Mouse (Mus musculus) intestine, embryonic 14.5 days (tissue): Measurements from ENCODE around the gene Gm10974. TPM values are rescaled to one million over a fixed set of nuclear protein-coding genes. Genes with fewer than 3 reads are reported as not detected.

Experiments
- ATAC-seq: fragments of 200-750 bp; cut with Nextera tagmentation; replicated peaks from 2 replicates; pipeline ENCODE4 v1.8.0; 2017; ENCODE audit warnings: low read depth, moderate number of reproducible peaks, moderate TSS enrichment, moderate library complexity; ENCODE audit not compliant: low FRiP score, low TSS enrichment
- DNase-seq: peaks from one replicate; pipeline ENCODE4 v3.0.0-alpha.2; 2018; ENCODE audit warnings: low spot score
- H3K27ac ChIP-seq: fragments of 300-500 bp; sonication (generic); 2 replicates; pipeline ENCODE4 v1.5.1; 2014; ENCODE audit warnings: low read depth, mild to moderate bottlenecking, control low read depth
- H3K27me3 ChIP-seq: fragments of 300-500 bp; sonication (generic); replicated peaks from 2 replicates; pipeline ENCODE4 v1.6.1; 2014; ENCODE audit warnings: low read length, control low read depth; ENCODE audit not compliant: control insufficient read depth, insufficient read depth
- H3K36me3 ChIP-seq: fragments of 300-500 bp; sonication (generic); 2 replicates; pipeline ENCODE4 v1.6.1; 2014; ENCODE audit warnings: low read length, control low read depth; ENCODE audit not compliant: control insufficient read depth, insufficient read depth
- H3K4me1 ChIP-seq: fragments of 300-500 bp; sonication (generic); replicated peaks from 2 replicates; pipeline ENCODE4 v1.6.1; 2014; ENCODE audit warnings: low read length, control low read depth, mixed read lengths; ENCODE audit not compliant: control insufficient read depth, insufficient read depth
- H3K4me2 ChIP-seq: fragments of 300-500 bp; sonication (generic); 2 replicates; pipeline ENCODE4 v1.6.1; 2014; ENCODE audit warnings: low read length
- H3K4me3 ChIP-seq: fragments of 300-500 bp; sonication (generic); 2 replicates; pipeline ENCODE4 v1.5.1; 2014; ENCODE audit warnings: low read depth, low read length, control low read depth, mixed read lengths
- H3K9ac ChIP-seq: fragments of 300-500 bp; sonication (generic); 2 replicates; pipeline ENCODE4 v1.6.1; 2014; ENCODE audit warnings: mild to moderate bottlenecking, low read length
- H3K9me3 ChIP-seq: fragments of 300-500 bp; sonication (generic); 2 replicates; pipeline ENCODE4 v1.6.1; 2016; ENCODE audit warnings: low read length, control low read depth; ENCODE audit not compliant: control insufficient read depth
- WGBS: fragments of 180-500 bp; shearing (Covaris S2); extraction: QIAGEN DNeasy Blood & Tissue Kit; methylation state at CpG from one replicate; pipeline ENCODE4 v1.1.7; 2014; 5-methylcytosine and 5-hydroxymethylcytosine counted together
- polyA plus RNA-seq: library from polyadenylated mRNA; unstranded; fragments of >200 nt; fragmentation: Nextera tagmentation; extraction: Ambion mirVana; gene quantifications from 2 replicates; pipeline ENCODE4 v1.2.1, GENCODE M21; 2014

Gene Gm10974
- polyA plus RNA-seq, 1 experiment from 2014 or later, result not detected

- H3K27ac ChIP-seq, result no peak overlapping the region
- DNase-seq, result no peak
- 0 out of 2 replicates have a peak, but pooled peaks cover 4% of the 10 kb centered on the region for H3K4me1 ChIP-seq
- no peaks in the 10 kb centered on the region for H3K27me3 ChIP-seq
- no peak overlapping the region for H3K4me2 ChIP-seq
- H3K36me3 ChIP-seq, result no peaks in the 10 kb centered on the region
- no peak overlapping the region for H3K9ac ChIP-seq
- no peaks in the 10 kb centered on the region for H3K9me3 ChIP-seq
- WGBS, result 84% methylated on average over 10 of the region's 10 CpGs
- no peak for ATAC-seq
- no peak overlapping the region for H3K4me3 ChIP-seq
Measured at GRCm38 (mm10) chr7:66348588-66348987, 17.1 kb upstream of the Gm10974 start.

GRCm38 (mm10) chr7:66349670-66350069, 16.0 kb upstream of the Gm10974 start:
- H3K36me3 ChIP-seq, result no peaks in the 10 kb centered on the region
- DNase-seq (no peak), ATAC-seq (no peak)

GRCm38 (mm10) chr7:66351074-66351473, 14.6 kb upstream of the Gm10974 start:
- ATAC-seq (no peak), DNase-seq (no peak)
- Histone ChIP-seq H3K27ac (no peak overlapping the region), H3K9me3 (no peaks in the 10 kb centered on the region), H3K36me3 (no peaks in the 10 kb centered on the region), H3K27me3 (no peaks in the 10 kb centered on the region), H3K4me3 (no peak overlapping the region), H3K4me2 (no peak overlapping the region), H3K9ac (no peak overlapping the region), H3K4me1 (0 out of 2 replicates have a peak, but pooled peaks cover 4% of the 10 kb centered on the region)
- 77% methylated on average over 4 of the region's 4 CpGs for WGBS

More at GRCm38 (mm10) chr7:66349670-66350069, 16.0 kb upstream of the Gm10974 start:
- no peak overlapping the region for H3K4me2 ChIP-seq
- 43% methylated on average over 11 of the region's 11 CpGs for WGBS
- H3K4me3 ChIP-seq, result no peak overlapping the region
- no peaks in the 10 kb centered on the region for H3K9me3 ChIP-seq
- H3K4me1 ChIP-seq, result 0 out of 2 replicates have a peak, but pooled peaks cover 4% of the 10 kb centered on the region
- no peaks in the 10 kb centered on the region for H3K27me3 ChIP-seq
- H3K9ac ChIP-seq, result no peak overlapping the region
- H3K27ac ChIP-seq, result no peak overlapping the region

GRCm38 (mm10) chr7:66354911-66355310, 10.8 kb upstream of the Gm10974 start:
- Histone ChIP-seq H3K4me2 (no peak overlapping the region), H3K4me1 (no peaks in the 10 kb centered on the region), H3K4me3 (no peak overlapping the region), H3K36me3 (no peaks in the 10 kb centered on the region), H3K27ac (no peak overlapping the region), H3K27me3 (no peaks in the 10 kb centered on the region), H3K9me3 (no peaks in the 10 kb centered on the region), H3K9ac (no peak overlapping the region)
- 43% methylated on average over 3 of the region's 3 CpGs for WGBS
- ATAC-seq, result no peak
- no peak for DNase-seq

GRCm38 (mm10) chr7:66355791-66356522, 9.7 kb upstream of the Gm10974 start:
- no peak overlapping the region for H3K4me3 ChIP-seq
- DNase-seq, result no peak
- 90% methylated on average over 8 of the region's 8 CpGs for WGBS

GRCm38 (mm10) chr7:66358461-66358860, 7.2 kb upstream of the Gm10974 start:
- ATAC-seq (no peak), DNase-seq (no peak)
- Histone ChIP-seq H3K9me3 (0 out of 2 replicates have a peak, but pooled peaks cover 7% of the 10 kb centered on the region), H3K4me3 (no peak overlapping the region), H3K9ac (no peak overlapping the region), H3K27me3 (no peaks in the 10 kb centered on the region), H3K36me3 (0 out of 2 replicates have a peak, but pooled peaks cover 5% of the 10 kb centered on the region), H3K4me2 (no peak overlapping the region), H3K27ac (no peak overlapping the region), H3K4me1 (no peaks in the 10 kb centered on the region)
- WGBS, result 88% methylated on average over 3 of the region's 3 CpGs

More at GRCm38 (mm10) chr7:66355791-66356522, 9.7 kb upstream of the Gm10974 start:
- Histone ChIP-seq H3K36me3 (0 out of 2 replicates have a peak, but pooled peaks cover 5% of the 10 kb centered on the region), H3K9ac (no peak overlapping the region), H3K9me3 (0 out of 2 replicates have a peak, but pooled peaks cover 3% of the 10 kb centered on the region), H3K27me3 (no peaks in the 10 kb centered on the region), H3K27ac (no peak overlapping the region), H3K4me1 (no peaks in the 10 kb centered on the region), H3K4me2 (no peak overlapping the region)
- no peak for ATAC-seq

- WGBS, result 86% methylated on average over 4 of the region's 4 CpGs
- DNase-seq (no peak), ATAC-seq (no peak)
- Histone ChIP-seq H3K4me2 (no peak overlapping the region), H3K27ac (no peak overlapping the region), H3K36me3 (0 out of 2 replicates have a peak, but pooled peaks cover 5% of the 10 kb centered on the region), H3K27me3 (no peaks in the 10 kb centered on the region), H3K4me1 (no peaks in the 10 kb centered on the region), H3K9me3 (0 out of 2 replicates have a peak, but pooled peaks cover 7% of the 10 kb centered on the region), H3K9ac (no peak overlapping the region), H3K4me3 (no peak overlapping the region)
Measured at GRCm38 (mm10) chr7:66359044-66359443, 6.7 kb upstream of the Gm10974 start.

GRCm38 (mm10) chr7:66364491-66364890, 1.2 kb upstream of the Gm10974 start:
- no peak overlapping the region for H3K4me2 ChIP-seq

More at GRCm38 (mm10) chr7:66364491-66364890, 1.2 kb upstream of the Gm10974 start:
- ATAC-seq, result no peak
- Histone ChIP-seq H3K4me3 (no peak overlapping the region), H3K9ac (no peak overlapping the region), H3K9me3 (0 out of 2 replicates have a peak, but pooled peaks cover 7% of the 10 kb centered on the region), H3K27ac (no peak overlapping the region), H3K27me3 (no peaks in the 10 kb centered on the region), H3K4me1 (peaks cover 3% of the 10 kb centered on the region; the same call in 1 of the 2 replicates), H3K36me3 (0 out of 2 replicates have a peak, but pooled peaks cover 5% of the 10 kb centered on the region)
- WGBS, result 91% methylated on average over 11 of the region's 11 CpGs
- DNase-seq, result no peak
